Mouse (Mus musculus) thymus, adult 2 months (tissue): ENCODE data around the gene Zbtb9.

Source experiments
- CTCF ChIP-seq: fragments of 200-500 bp; IDR thresholded peaks from 2 replicates; pipeline ENCODE4 v1.5.1; 2012; ENCODE audit warnings: mild to moderate bottlenecking, control low read depth, low read length, moderate library complexity, borderline replicate concordance; ENCODE audit not compliant: control insufficient read depth, poor library complexity, insufficient read depth; ENCODE audit errors: extremely low read depth
- POLR2A ChIP-seq: fragments of 200-500 bp; IDR thresholded peaks from 2 replicates; pipeline ENCODE4 v1.6.1; 2012; ENCODE audit warnings: mild to moderate bottlenecking, low read length, control low read depth, moderate library complexity; ENCODE audit not compliant: control insufficient read depth, poor library complexity, insufficient read depth; ENCODE audit errors: extremely low read depth

DNA sequence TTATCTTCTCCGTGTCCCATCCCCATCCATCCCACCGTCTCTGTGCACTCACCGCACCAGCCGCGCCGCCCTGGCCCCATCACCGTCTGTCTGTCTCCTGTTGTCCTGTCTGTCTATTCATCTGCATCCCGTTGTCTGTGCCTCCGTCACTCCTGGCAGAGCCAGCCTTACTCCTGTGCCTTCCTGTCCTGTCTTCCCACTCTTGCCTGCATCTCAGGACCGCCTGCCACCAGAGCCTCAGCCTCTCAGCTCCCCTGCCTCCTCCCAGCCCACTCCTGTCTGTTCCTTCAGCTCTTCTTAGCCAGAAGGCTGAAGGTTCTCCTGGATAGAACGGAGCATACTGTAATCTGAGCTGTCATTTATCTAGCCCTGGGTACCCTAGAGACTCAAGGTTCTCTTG is 6.0 kb upstream of the Zbtb9 start:
- TF ChIP-seq CTCF = no peak
- TF ChIP-seq POLR2A = no peak
